Mouse (Mus musculus) kidney, postnatal 10 days (tissue): ENCODE data around the gene Eepd1.

Source experiments
- DNase-seq: peaks from one replicate; pipeline ENCODE4 v3.0.0; 2021; ENCODE audit warnings: mixed read lengths

Eepd1 gene

GRCm38 (mm10) chr9:25539461-25539860, 58.1 kb downstream of the Eepd1 start:
- DNase-seq: no peak

- DNase-seq: no peak
Measured at GRCm38 (mm10) chr9:25541355-25541754, 60.0 kb downstream of the Eepd1 start.

- no peak for DNase-seq
Measured at GRCm38 (mm10) chr9:25545212-25545611, 63.9 kb downstream of the Eepd1 start.

- peak; percentile 22 for DNase-seq
Measured at GRCm38 (mm10) chr9:25549130-25550060, 68.0 kb downstream of the Eepd1 start.

- DNase-seq: no peak
Measured at GRCm38 (mm10) chr9:25550196-25550595, 68.8 kb downstream of the Eepd1 start.

- DNase-seq: no peak
Measured at GRCm38 (mm10) chr9:25552532-25552931, 71.2 kb downstream of the Eepd1 start.

GRCm38 (mm10) chr9:25554246-25554803, 73.0 kb downstream of the Eepd1 start:
- DNase-seq: no peak

GRCm38 (mm10) chr9:25555261-25555660, 73.9 kb downstream of the Eepd1 start:
- DNase-seq: no peak

- DNase-seq: no peak
Measured at GRCm38 (mm10) chr9:25556008-25556407, 74.7 kb downstream of the Eepd1 start.

- no peak for DNase-seq
Measured at GRCm38 (mm10) chr9:25557378-25557777, 76.0 kb downstream of the Eepd1 start.

GRCm38 (mm10) chr9:25558834-25559233, 77.5 kb downstream of the Eepd1 start:
- no peak for DNase-seq

- DNase-seq: no peak
Measured at GRCm38 (mm10) chr9:25560016-25560758, 78.8 kb downstream of the Eepd1 start.

GRCm38 (mm10) chr9:25561143-25561542, 79.8 kb downstream of the Eepd1 start:
- DNase-seq: no peak

GRCm38 (mm10) chr9:25563806-25564205, 82.5 kb downstream of the Eepd1 start:
- DNase-seq: no peak

- no peak for DNase-seq
Measured at GRCm38 (mm10) chr9:25567071-25567470, 85.7 kb downstream of the Eepd1 start.

GRCm38 (mm10) chr9:25568783-25569182, 87.4 kb downstream of the Eepd1 start:
- no peak for DNase-seq

GRCm38 (mm10) chr9:25570011-25570410, 88.7 kb downstream of the Eepd1 start:
- DNase-seq: no peak

- DNase-seq: no peak
Measured at GRCm38 (mm10) chr9:25570436-25570835, 89.1 kb downstream of the Eepd1 start.

- DNase-seq: no peak
Measured at GRCm38 (mm10) chr9:25571381-25571780, 90.0 kb downstream of the Eepd1 start.

- no peak for DNase-seq
Measured at GRCm38 (mm10) chr9:25573753-25574152, 92.4 kb downstream of the Eepd1 start.

- no peak for DNase-seq
Measured at GRCm38 (mm10) chr9:25574186-25574585, 92.8 kb downstream of the Eepd1 start.

GRCm38 (mm10) chr9:25578674-25579596, 97.6 kb downstream of the Eepd1 start:
- DNase-seq: no peak
